Mouse (Mus musculus) limb, embryonic 14.5 days (tissue): Measurements from ENCODE around the gene Tha1. TPM values are rescaled to one million over a fixed set of nuclear protein-coding genes. Genes with fewer than 3 reads are reported as not detected.

Experiments used
- ATAC-seq: fragments of 200-750 bp; cut with Nextera tagmentation; 2 replicates; pipeline ENCODE4 v1.8.0; 2017; ENCODE audit warnings: low read depth, moderate number of reproducible peaks, moderate TSS enrichment; ENCODE audit not compliant: low FRiP score
- DNase-seq: peaks from one replicate; pipeline ENCODE4 v3.0.0-alpha.2; 2015; ENCODE audit warnings: low spot score
- H3K27ac ChIP-seq: fragments of 300-500 bp; sonication (generic); replicated peaks from 2 replicates; pipeline ENCODE4 v1.5.1; 2014; ENCODE audit warnings: low read depth, mild to moderate bottlenecking, low read length, moderate library complexity, mixed read lengths
- H3K27me3 ChIP-seq: fragments of 300-500 bp; sonication (generic); 2 replicates; pipeline ENCODE4 v1.6.1; 2014; ENCODE audit warnings: low read length, mixed read lengths; ENCODE audit not compliant: control insufficient read depth, insufficient read depth
- H3K36me3 ChIP-seq: fragments of 300-500 bp; sonication (generic); 2 replicates; pipeline ENCODE4 v1.6.1; 2014; ENCODE audit warnings: mild to moderate bottlenecking, low read length, moderate library complexity, mixed read lengths; ENCODE audit not compliant: control insufficient read depth, insufficient read depth
- H3K4me1 ChIP-seq: fragments of 300-500 bp; sonication (generic); 2 replicates; pipeline ENCODE4 v1.6.1; 2014; ENCODE audit warnings: antibody characterized with exemption, low read length, mixed read lengths; ENCODE audit not compliant: control insufficient read depth, insufficient read depth
- H3K4me2 ChIP-seq: fragments of 300-500 bp; sonication (generic); replicated peaks from 2 replicates; pipeline ENCODE4 v1.6.1; 2014; ENCODE audit warnings: low read depth, mild to moderate bottlenecking, low read length, moderate library complexity; ENCODE audit not compliant: severe bottlenecking
- H3K4me3 ChIP-seq: fragments of 300-500 bp; sonication (generic); replicated peaks from 2 replicates; pipeline ENCODE4 v1.5.1; 2014; ENCODE audit warnings: low read length
- H3K9ac ChIP-seq: fragments of 300-500 bp; sonication (generic); 2 replicates; pipeline ENCODE4 v1.6.1; 2014; ENCODE audit warnings: mild to moderate bottlenecking, low read depth, low read length, moderate library complexity; ENCODE audit not compliant: severe bottlenecking
- H3K9me3 ChIP-seq: fragments of 300-500 bp; sonication (generic); 2 replicates; pipeline ENCODE4 v1.6.1; 2016; ENCODE audit warnings: low read length; ENCODE audit not compliant: control insufficient read depth
- POLR2A ChIP-seq: fragments of 200-500 bp; IDR thresholded peaks from 2 replicates; pipeline ENCODE4 v1.8.0; 2012; ENCODE audit warnings: inconsistent platforms, mild to moderate bottlenecking, moderate library complexity, borderline replicate concordance; ENCODE audit not compliant: insufficient read depth, insufficient read length; ENCODE audit errors: extremely low read depth
- WGBS: fragments of 180-500 bp; shearing (Covaris S2); extraction: QIAGEN DNeasy Blood & Tissue Kit; methylation state at CpG from one replicate; pipeline ENCODE4 v1.1.7; 2014; 5-methylcytosine and 5-hydroxymethylcytosine counted together
- polyA plus RNA-seq, 2 experiments: library from polyadenylated mRNA; depleted of rRNA in 1 of 2; stranded (reverse) in 1 of 2; unstranded in 1 of 2; fragments of >200 nt; fragmentation: Nextera tagmentation in 1 of 2; extraction: Ambion mirVana in 1 of 2; gene quantifications; 2 replicates each; pipeline versions ENCODE4 v1.2.1 to v1.2.3; 2012 to 2014

Tha1 gene
- polyA plus RNA-seq, 2 experiments, result 4.1 to 6.5 TPM

DNA sequence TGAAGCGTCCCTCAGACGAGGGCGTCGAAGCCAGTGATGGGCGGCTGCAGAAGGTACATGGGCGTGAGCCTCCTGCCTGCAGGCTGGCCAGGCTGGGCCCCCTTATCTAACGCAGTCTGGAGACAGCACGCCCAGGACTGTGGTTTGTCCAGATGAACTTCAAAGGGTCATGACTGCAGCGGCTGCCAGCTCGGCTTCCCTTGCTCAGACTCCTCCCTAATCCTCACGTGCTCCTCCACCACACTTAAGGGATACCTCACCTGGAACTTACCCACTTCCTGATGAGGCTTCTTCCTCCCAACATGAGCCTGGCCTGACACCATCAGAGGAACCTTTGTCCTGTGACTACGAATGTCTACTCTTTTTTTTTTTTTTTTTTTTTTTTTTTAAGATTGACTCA is 41.2 kb upstream of the Tha1 start:
- Histone ChIP-seq H3K4me1 (peaks cover 2% of the 10 kb centered on the region; the same call in 1 of the 2 replicates), H3K27ac (no peak overlapping the region), H3K27me3 (no peaks in the 10 kb centered on the region), H3K4me3 (no peak overlapping the region), H3K36me3 (no peaks in the 10 kb centered on the region), H3K9ac (no peak overlapping the region), H3K9me3 (0 out of 2 replicates have a peak, but pooled peaks cover 6% of the 10 kb centered on the region), H3K4me2 (no peak overlapping the region)
- no peak for TF ChIP-seq POLR2A
- DNase-seq, result no peak
- ATAC-seq, result no peak
- 55% methylated on average over 12 of the region's 12 CpGs for WGBS

- TF ChIP-seq POLR2A, result no peak
- peak; percentile 64 for ATAC-seq
- 31% methylated on average over 12 of the region's 13 CpGs for WGBS
- Histone ChIP-seq H3K36me3 (no peaks in the 10 kb centered on the region), H3K27ac (no peak overlapping the region), H3K9me3 (0 out of 2 replicates have a peak, but pooled peaks cover 6% of the 10 kb centered on the region), H3K4me1 (peaks cover 2% of the 10 kb centered on the region; the same call in 1 of the 2 replicates), H3K9ac (no peak overlapping the region), H3K4me3 (no peak overlapping the region), H3K27me3 (no peaks in the 10 kb centered on the region), H3K4me2 (no peak overlapping the region)
- DNase-seq, result peak; percentile 59
Measured at GRCm38 (mm10) chr11:117912684-117913352, 39.5 kb upstream of the Tha1 start.

DNA sequence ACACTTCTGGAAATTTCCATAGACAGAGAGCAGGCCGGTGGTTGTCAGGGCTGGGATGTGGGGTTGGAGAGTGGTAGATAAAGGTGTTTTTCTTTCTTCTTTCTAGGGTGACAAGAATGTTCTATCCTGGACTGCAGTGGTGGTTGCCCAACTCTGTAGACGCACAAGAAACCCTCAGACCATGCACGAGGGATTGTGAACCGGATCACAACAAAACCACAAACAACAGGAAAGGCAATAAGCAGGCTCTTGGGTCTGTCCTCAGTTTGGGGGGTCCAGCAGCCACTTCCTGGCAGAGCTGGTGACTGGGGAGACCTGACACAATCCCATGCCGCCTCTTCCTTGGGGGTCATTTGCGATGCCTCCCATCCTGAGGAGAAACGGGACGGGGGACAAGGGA is 36.1 kb upstream of the Tha1 start:
- Histone ChIP-seq H3K27ac (no peak overlapping the region), H3K9me3 (no peaks in the 10 kb centered on the region), H3K4me3 (no peak overlapping the region), H3K4me1 (peaks cover 2% of the 10 kb centered on the region; the same call in 1 of the 2 replicates), H3K36me3 (no peaks in the 10 kb centered on the region), H3K9ac (no peak overlapping the region), H3K27me3 (no peaks in the 10 kb centered on the region), H3K4me2 (no peak overlapping the region)
- WGBS, result 84% methylated on average over 8 of the region's 8 CpGs
- DNase-seq, result no peak
- TF ChIP-seq POLR2A, result no peak
- ATAC-seq, result no peak

DNA sequence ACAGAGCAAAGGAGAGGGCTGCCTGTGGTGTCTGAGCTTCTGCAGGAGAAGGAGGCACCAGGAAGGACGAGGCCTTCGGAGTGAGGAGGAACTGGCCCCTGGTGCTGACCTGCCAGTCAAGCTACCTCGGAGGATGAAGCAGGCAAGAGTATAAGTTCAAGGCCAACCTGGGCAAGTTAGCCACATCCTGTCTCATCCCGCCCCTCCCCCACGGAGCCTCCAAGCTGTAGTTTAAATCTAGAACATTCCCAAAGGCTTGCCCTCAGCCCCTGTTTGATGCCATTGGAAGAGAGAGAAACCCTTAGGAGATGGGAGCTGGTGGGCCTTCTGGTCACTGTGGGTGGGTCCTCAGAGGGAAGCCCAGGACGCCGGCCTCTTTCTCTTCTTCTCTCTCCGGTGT is 31.2 kb upstream of the Tha1 start:
- Histone ChIP-seq H3K4me2 (no peak overlapping the region), H3K27ac (no peak overlapping the region), H3K9me3 (no peaks in the 10 kb centered on the region), H3K4me1 (no peaks in the 10 kb centered on the region), H3K9ac (no peak overlapping the region), H3K4me3 (no peak overlapping the region), H3K36me3 (no peaks in the 10 kb centered on the region), H3K27me3 (no peaks in the 10 kb centered on the region)
- ATAC-seq (no peak), DNase-seq (no peak)
- WGBS, result 87% methylated on average over 8 of the region's 8 CpGs
- TF ChIP-seq POLR2A, result no peak

- Histone ChIP-seq H3K9me3 (no peaks in the 10 kb centered on the region), H3K36me3 (no peaks in the 10 kb centered on the region), H3K9ac (no peak overlapping the region), H3K27ac (no peak overlapping the region), H3K4me1 (no peaks in the 10 kb centered on the region), H3K4me3 (no peak overlapping the region), H3K27me3 (no peaks in the 10 kb centered on the region), H3K4me2 (no peak overlapping the region)
- DNase-seq (no peak), ATAC-seq (no peak)
- WGBS, result 46% methylated on average over 2 of the region's 2 CpGs
- TF ChIP-seq POLR2A, result no peak
Measured at GRCm38 (mm10) chr11:117902282-117902681, 29.0 kb upstream of the Tha1 start.

DNA sequence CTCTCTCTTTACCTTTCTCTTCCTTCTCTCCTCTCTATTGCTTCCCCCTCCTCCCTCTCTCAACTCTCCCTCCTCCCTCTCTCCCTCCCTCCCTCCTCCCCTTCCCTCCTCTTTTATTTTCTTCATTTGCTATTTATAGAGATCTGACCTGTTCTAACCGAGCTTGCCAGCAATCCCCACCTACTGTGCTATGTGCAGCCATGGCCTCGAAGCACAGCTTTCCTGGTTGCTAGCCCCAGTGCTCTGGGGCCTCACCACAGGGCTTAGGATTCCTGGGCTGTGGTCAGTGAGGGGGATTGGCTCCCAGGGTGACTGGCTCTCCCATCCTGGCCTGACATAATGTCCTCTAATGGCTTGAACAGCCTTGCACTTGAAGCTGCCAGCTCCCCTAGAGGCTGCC is 23.3 kb upstream of the Tha1 start:
- no peak overlapping the region for H3K4me3 ChIP-seq
- H3K9ac ChIP-seq, result no peak overlapping the region
- no peaks in the 10 kb centered on the region for H3K9me3 ChIP-seq
- DNase-seq (no peak), ATAC-seq (no peak)
- no peaks in the 10 kb centered on the region for H3K27me3 ChIP-seq
- TF ChIP-seq POLR2A, result no peak
- WGBS, result 30% methylated on average over 2 of the region's 2 CpGs
- H3K4me2 ChIP-seq, result no peak overlapping the region
- H3K4me1 ChIP-seq, result 0 out of 2 replicates have a peak, but pooled peaks cover under 1% of the 10 kb centered on the region
- H3K36me3 ChIP-seq, result no peaks in the 10 kb centered on the region
- H3K27ac ChIP-seq, result no peak overlapping the region
